Mouse (Mus musculus) brain, embryonic 14.5 days (tissue): ENCODE results near the gene Wif1.

Experiments
- CTCF ChIP-seq: fragments of 200-500 bp; IDR thresholded peaks from 2 replicates; pipeline ENCODE4 v1.5.1; 2012; ENCODE audit warnings: inconsistent platforms, mild to moderate bottlenecking, moderate library complexity, borderline replicate concordance; ENCODE audit not compliant: insufficient read depth, insufficient read length; ENCODE audit errors: extremely low read depth
- POLR2A ChIP-seq: fragments of 200-500 bp; IDR thresholded peaks from 2 replicates; pipeline ENCODE4 v1.6.1; 2012; ENCODE audit warnings: mild to moderate bottlenecking, inconsistent platforms, borderline replicate concordance; ENCODE audit not compliant: poor library complexity, insufficient read depth, insufficient read length, severe bottlenecking; ENCODE audit errors: extremely low read depth

GRCm38 (mm10) chr10:121052076-121052475 lies 18.3 kb downstream of the Wif1 start:
- TF ChIP-seq POLR2A (no peak), CTCF (no peak)
